Mouse (Mus musculus): ENCODE measurements at regions not wholly inside any gene's neighbourhood (a gene's known extent, or its start where the extent isn't known, plus 50 kb on each side); places are given as distances from the start of the nearest gene placed in this dataset.

GRCm38 (mm10) chr15:18189622-18190308 lies 629.0 kb upstream of the Cdh10 start:
- DNase-seq = peak in 1 of 2 experiments; percentile 1

DNA sequence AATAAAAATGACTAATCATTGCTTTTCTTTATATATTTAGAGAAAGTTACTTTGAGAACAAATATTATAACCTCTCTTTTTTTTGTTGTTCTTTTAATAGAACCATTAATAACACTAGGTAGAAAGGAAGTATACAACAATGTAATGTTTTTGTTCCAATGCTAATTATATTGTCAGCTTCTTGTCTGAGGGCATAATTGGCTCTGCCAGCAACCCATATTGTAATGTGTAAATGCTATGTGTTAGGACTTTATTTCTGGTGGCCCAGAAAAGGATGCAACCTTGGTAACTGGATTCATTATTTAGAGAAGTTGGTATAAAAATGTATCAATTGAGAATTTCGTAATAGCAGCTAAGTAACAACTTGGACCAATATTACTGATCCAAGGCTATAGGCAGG lies 628.3 kb upstream of the Cdh10 start:
- no peak for DNase-seq

GRCm38 (mm10) chr15:18211102-18211501 lies 607.6 kb upstream of the Cdh10 start:
- no peak for DNase-seq

GRCm38 (mm10) chr15:18219913-18220312 lies 598.8 kb upstream of the Cdh10 start:
- no peak for DNase-seq

All from kidney, adult 8-10 months (tissue).